Mouse (Mus musculus) ES-E14 (cell line): Measurements from ENCODE around the gene Ldhal6b. TPM values are rescaled to one million over a fixed set of nuclear protein-coding genes. Genes with fewer than 3 reads are reported as not detected.

Experiments used
- DNase-seq: peaks from one replicate; pipeline ENCODE4 v3.0.0-alpha.2; 2013; ENCODE audit warnings: low read depth, low spot score
- H3K27ac ChIP-seq: 2 replicates; pipeline ENCODE4 v1.5.1; 2012; ENCODE audit warnings: low read depth, mild to moderate bottlenecking, low read length, moderate library complexity, mixed read lengths; ENCODE audit not compliant: poor library complexity, insufficient read depth, severe bottlenecking
- H3K36me3 ChIP-seq: 2 replicates; pipeline ENCODE4 v1.6.1; 2012; ENCODE audit warnings: mild to moderate bottlenecking, low read length, moderate library complexity, mixed read lengths; ENCODE audit not compliant: control insufficient read depth, poor library complexity, insufficient read depth, severe bottlenecking
- H3K4me1 ChIP-seq, 2 experiments: fragments of 150-350 bp in 1 of 2; sonication (generic) in 1 of 2; 2 replicates each; pipeline ENCODE4 v1.6.1; 2012; ENCODE audit warnings: low read length in 2 of 2, mild to moderate bottlenecking in 1 of 2, mixed read lengths in 1 of 2; ENCODE audit not compliant: control insufficient read depth in 2 of 2, insufficient read depth in 2 of 2, poor library complexity in 1 of 2
- H3K4me3 ChIP-seq, 2 experiments: fragments of 150-350 bp in 1 of 2; sonication (generic) in 1 of 2; 2 replicates each; pipeline ENCODE4 v1.5.1; 2012; ENCODE audit warnings: low read length in 2 of 2, low read depth in 1 of 2, mild to moderate bottlenecking in 1 of 2, mixed read lengths in 1 of 2; ENCODE audit not compliant: insufficient read depth in 1 of 2, poor library complexity in 1 of 2, severe bottlenecking in 1 of 2
- H3K9ac ChIP-seq: 2 replicates; pipeline ENCODE4 v1.6.1; 2012; ENCODE audit warnings: low read depth, mild to moderate bottlenecking, low read length, mixed read lengths; ENCODE audit not compliant: poor library complexity, insufficient read depth, severe bottlenecking
- H3K9me3 ChIP-seq: fragments of 150-350 bp; sonication (generic); 2 replicates; pipeline ENCODE4 v1.6.1; 2012; ENCODE audit warnings: low read depth, mild to moderate bottlenecking, low read length; ENCODE audit not compliant: control insufficient read depth, insufficient read depth
- CHD2 ChIP-seq: IDR thresholded peaks from 2 replicates; pipeline ENCODE4 v1.6.1; 2014; ENCODE audit warnings: mild to moderate bottlenecking, low read depth, low read length, inconsistent platforms
- HCFC1 ChIP-seq: IDR thresholded peaks from 2 replicates; pipeline ENCODE4 v1.6.1; 2012; ENCODE audit warnings: low read length, inconsistent platforms, borderline replicate concordance; ENCODE audit not compliant: insufficient read depth
- MAFK ChIP-seq: IDR thresholded peaks from 2 replicates; pipeline ENCODE4 v1.6.1; 2014; ENCODE audit warnings: mild to moderate bottlenecking, low read depth, low read length, inconsistent platforms; ENCODE audit not compliant: insufficient read depth
- ZC3H11A ChIP-seq: IDR thresholded peaks from 2 replicates; pipeline ENCODE4 v1.6.1; 2012; ENCODE audit warnings: low read depth, mild to moderate bottlenecking, inconsistent platforms, low read length, borderline replicate concordance
- ZNF384 ChIP-seq: IDR thresholded peaks from 2 replicates; pipeline ENCODE4 v1.6.1; 2012; ENCODE audit warnings: low read depth, low read length, inconsistent platforms
- in situ Hi-C, 2 experiments: fragments of 600-800 bp; cut with MboI; formaldehyde crosslinking; loops; one replicate each; pipeline ENCODE4 v1.15.1; 2025; ENCODE audit warnings: low sequenced_read_pairs in 2 of 2, inconsistent platforms in 1 of 2; ENCODE audit not compliant: unreplicated experiment in 2 of 2
- total RNA-seq: library from RNA; depleted of rRNA; stranded (reverse); fragments of 300-350 nt; gene quantifications from 2 replicates; pipeline ENCODE4 v1.2.3, GENCODE M21; 2012

The Ldhal6b gene
- total RNA-seq, 1 experiment: 2.1 TPM

GRCm38 (mm10) chr17:5385694-5386093, 32.9 kb downstream of the Ldhal6b start:
- Histone ChIP-seq H3K27ac (no peak overlapping the region), H3K4me3 (no peak overlapping the region), H3K9ac (no peak overlapping the region), H3K4me1 (peaks cover 0 to 12% of the 10 kb centered on the region in 2 experiments; a peak in 2 of 4 replicates), H3K9me3 (no peaks in the 10 kb centered on the region), H3K36me3 (no peaks in the 10 kb centered on the region)
- no peak for DNase-seq
- in situ Hi-C loops: no loop called here
- TF ChIP-seq ZNF384: no peak
- TF ChIP-seq CHD2: no peak
- no peak for TF ChIP-seq MAFK
- no peak for TF ChIP-seq ZC3H11A
- no peak for TF ChIP-seq HCFC1

GRCm38 (mm10) chr17:5377930-5378310, 40.6 kb downstream of the Ldhal6b start:
- no peak overlapping the region for H3K4me3 ChIP-seq
- H3K4me1 ChIP-seq: peaks cover 0 to 7% of the 10 kb centered on the region in 2 experiments; a peak in 2 of 4 replicates
- no peak overlapping the region for H3K27ac ChIP-seq
- in situ Hi-C loops: no loop called here
- no peaks in the 10 kb centered on the region for H3K9me3 ChIP-seq
- peak; percentile 28 for DNase-seq
- TF ChIP-seq HCFC1 (no peak), ZC3H11A (no peak), CHD2 (no peak), MAFK (no peak), ZNF384 (no peak)
- H3K36me3 ChIP-seq: no peaks in the 10 kb centered on the region
- no peak overlapping the region for H3K9ac ChIP-seq

GRCm38 (mm10) chr17:5377151-5377929, 41.2 kb downstream of the Ldhal6b start:
- Histone ChIP-seq H3K4me3 (no peak overlapping the region), H3K9me3 (no peaks in the 10 kb centered on the region), H3K4me1 (peaks cover 0 to 7% of the 10 kb centered on the region in 2 experiments; a peak in 2 of 4 replicates), H3K27ac (no peak overlapping the region), H3K36me3 (no peaks in the 10 kb centered on the region), H3K9ac (no peak overlapping the region)
- in situ Hi-C loops: no loop called here
- TF ChIP-seq CHD2 (no peak), ZC3H11A (no peak), HCFC1 (no peak)
- no peak for DNase-seq

- Histone ChIP-seq H3K9me3 (no peaks in the 10 kb centered on the region), H3K36me3 (no peaks in the 10 kb centered on the region), H3K27ac (no peak overlapping the region), H3K9ac (no peak overlapping the region), H3K4me3 (no peak overlapping the region), H3K4me1 (peaks cover 0 to 5% of the 10 kb centered on the region in 2 experiments; a peak in 2 of 4 replicates)
- DNase-seq: no peak
- in situ Hi-C loops: no loop called here
- TF ChIP-seq ZC3H11A (no peak), MAFK (no peak), CHD2 (no peak), ZNF384 (no peak), HCFC1 (no peak)
These were observed 45.6 kb downstream of the Ldhal6b start for GRCm38 (mm10) chr17:5372951-5373350.

- Histone ChIP-seq H3K4me1 (no peaks in the 10 kb centered on the region), H3K9me3 (no peaks in the 10 kb centered on the region), H3K4me3 (no peak overlapping the region), H3K36me3 (no peaks in the 10 kb centered on the region), H3K27ac (no peak overlapping the region), H3K9ac (no peak overlapping the region)
- in situ Hi-C loops: no loop called here
- DNase-seq: no peak
- TF ChIP-seq HCFC1 (no peak), MAFK (no peak), CHD2 (no peak), ZC3H11A (no peak)
These were observed 47.0 kb downstream of the Ldhal6b start for GRCm38 (mm10) chr17:5371521-5371920.
